Mouse (Mus musculus) kidney, postnatal 36 days (tissue): ENCODE measurements around the gene Kat7.

Source experiments
- DNase-seq, 2 experiments: peaks; one replicate each; pipeline ENCODE4 v3.0.0; 2021 to 2022; ENCODE audit warnings: mixed read lengths in 2 of 2

The Kat7 gene

GRCm38 (mm10) chr11:95310007-95310647 is at the start of gene Kat7:
TSS of gene Kat7 (minus strand) at chr11:95310246.
- DNase-seq: peak; percentile 98 to 100

- no peak for DNase-seq
Observed at GRCm38 (mm10) chr11:95358263-95358662, 48.2 kb upstream of the Kat7 start.

- peak; percentile 29 to 72 for DNase-seq
Observed at GRCm38 (mm10) chr11:95356469-95357273, 46.6 kb upstream of the Kat7 start.

GRCm38 (mm10) chr11:95356039-95356438 is 46.0 kb upstream of the Kat7 start:
- no peak for DNase-seq

- no peak for DNase-seq
Observed at GRCm38 (mm10) chr11:95355661-95356011, 45.6 kb upstream of the Kat7 start.

GRCm38 (mm10) chr11:95354945-95355660 is 45.1 kb upstream of the Kat7 start:
- DNase-seq: no peak

- DNase-seq: no peak
Observed at GRCm38 (mm10) chr11:95354228-95354944, 44.3 kb upstream of the Kat7 start.

- no peak for DNase-seq
Observed at GRCm38 (mm10) chr11:95353226-95353625, 43.2 kb upstream of the Kat7 start.

GRCm38 (mm10) chr11:95352686-95353085 is 42.6 kb upstream of the Kat7 start:
- no peak for DNase-seq

- peak; percentile 66 to 67 for DNase-seq
Observed at GRCm38 (mm10) chr11:95350960-95351359, 40.9 kb upstream of the Kat7 start.

GRCm38 (mm10) chr11:95350289-95350688 is 40.2 kb upstream of the Kat7 start:
- peak; percentile 81 for DNase-seq

- DNase-seq: no peak
Observed at GRCm38 (mm10) chr11:95344181-95344580, 34.1 kb upstream of the Kat7 start.

- DNase-seq: no peak
Observed at GRCm38 (mm10) chr11:95343180-95343579, 33.1 kb upstream of the Kat7 start.

- no peak for DNase-seq
Observed at GRCm38 (mm10) chr11:95340664-95341063, 30.6 kb upstream of the Kat7 start.

- DNase-seq: no peak
Observed at GRCm38 (mm10) chr11:95340259-95340658, 30.2 kb upstream of the Kat7 start.

GRCm38 (mm10) chr11:95339471-95340021 is 29.5 kb upstream of the Kat7 start:
- DNase-seq: no peak

- no peak for DNase-seq
Observed at GRCm38 (mm10) chr11:95337846-95338342, 27.8 kb upstream of the Kat7 start.

- DNase-seq: peak; percentile 51 to 78
Observed at GRCm38 (mm10) chr11:95337129-95337813, 27.2 kb upstream of the Kat7 start.

- peak; percentile 92 to 95 for DNase-seq
Observed at GRCm38 (mm10) chr11:95336568-95337128, 26.6 kb upstream of the Kat7 start, which contains the start of gene Fam117a. TSS of gene Fam117a (plus strand) at chr11:95337018.

GRCm38 (mm10) chr11:95334448-95335060 is 24.5 kb upstream of the Kat7 start:
- no peak for DNase-seq

GRCm38 (mm10) chr11:95333805-95334204 is 23.8 kb upstream of the Kat7 start:
- no peak for DNase-seq
